Mouse (Mus musculus) ES-E14 (cell line): ENCODE results near the gene Drc7.

ENCODE experiments used
- MAFK ChIP-seq: IDR thresholded peaks from 2 replicates; pipeline ENCODE4 v1.6.1; 2014; ENCODE audit warnings: mild to moderate bottlenecking, low read depth, low read length, inconsistent platforms; ENCODE audit not compliant: insufficient read depth
- ZC3H11A ChIP-seq: IDR thresholded peaks from 2 replicates; pipeline ENCODE4 v1.6.1; 2012; ENCODE audit warnings: low read depth, mild to moderate bottlenecking, inconsistent platforms, low read length, borderline replicate concordance
- ZNF384 ChIP-seq: IDR thresholded peaks from 2 replicates; pipeline ENCODE4 v1.6.1; 2012; ENCODE audit warnings: low read depth, low read length, inconsistent platforms

- TF ChIP-seq ZC3H11A: no peak
- no peak for TF ChIP-seq MAFK
- no peak for TF ChIP-seq ZNF384
Observed at GRCm38 (mm10) chr8:95107306-95107705, 52.4 kb downstream of the Drc7 start.
